Mouse (Mus musculus) left cerebral cortex, adult 18-20 months (tissue): ENCODE measurements at regions not wholly inside any gene's neighbourhood (a gene's known extent, or its start where the extent isn't known, plus 50 kb on each side); places are given as distances from the start of the nearest gene placed in this dataset.

Experiments used
- DNase-seq, 2 experiments: peaks; one replicate each; pipeline ENCODE4 v3.0.0; 2021 to 2022; ENCODE audit warnings: low spot score in 2 of 2, mixed read lengths in 1 of 2

GRCm38 (mm10) chr14:8867641-8868040 lies 201.6 kb upstream of the 4930452B06Rik start:
- DNase-seq: peak; percentile 57 to 77

DNA sequence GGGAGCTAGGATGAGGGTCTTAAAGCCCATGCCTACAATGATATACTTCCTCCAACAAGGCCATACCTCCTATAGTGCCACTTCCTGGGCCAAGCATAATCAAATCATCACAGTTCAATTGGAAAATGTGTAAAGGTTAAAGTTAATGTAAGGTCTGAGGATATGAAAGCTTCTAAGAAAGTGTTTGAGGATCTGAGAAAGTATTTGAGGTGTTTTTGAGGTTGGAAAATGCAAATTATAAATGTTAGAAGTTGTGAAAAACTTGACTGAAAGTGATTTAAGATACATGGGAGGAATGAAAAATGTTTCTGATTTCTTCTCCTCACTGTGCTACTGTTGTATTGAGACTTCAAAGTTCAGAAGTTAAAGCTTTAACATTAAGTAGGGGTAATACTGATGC lies 185.5 kb upstream of the 4930452B06Rik start:
- DNase-seq: no peak

GRCm38 (mm10) chr14:8850208-8850607 lies 184.2 kb upstream of the 4930452B06Rik start:
- no peak for DNase-seq

- no peak for DNase-seq
These were observed 167.5 kb upstream of the 4930452B06Rik start for GRCm38 (mm10) chr14:8833516-8833915.

- peak in 1 of 2 experiments; percentile 1 for DNase-seq
These were observed 134.2 kb upstream of the 4930452B06Rik start for GRCm38 (mm10) chr14:8800217-8800616.

DNA sequence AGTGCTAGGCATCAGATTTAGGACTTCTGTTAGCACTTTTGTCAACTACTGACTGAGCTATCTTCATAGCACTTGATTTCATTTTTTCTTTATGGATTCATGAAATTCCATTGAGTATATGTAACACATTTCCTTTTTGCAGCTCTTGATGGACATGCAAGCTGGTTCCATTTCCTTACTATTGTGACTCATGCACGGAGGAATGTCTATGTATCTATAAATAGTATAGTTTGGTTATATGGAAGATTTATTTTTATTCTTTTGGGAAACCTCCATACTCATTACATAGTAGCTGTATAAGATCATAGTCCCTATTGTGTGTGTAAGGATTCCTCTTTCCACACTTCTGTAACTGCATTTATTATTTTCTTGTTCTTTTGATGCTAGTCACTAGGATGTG lies 123.3 kb upstream of the 4930452B06Rik start:
- DNase-seq: no peak

- no peak for DNase-seq
These were observed 94.5 kb upstream of the 4930452B06Rik start for GRCm38 (mm10) chr14:8760541-8760940.

DNA sequence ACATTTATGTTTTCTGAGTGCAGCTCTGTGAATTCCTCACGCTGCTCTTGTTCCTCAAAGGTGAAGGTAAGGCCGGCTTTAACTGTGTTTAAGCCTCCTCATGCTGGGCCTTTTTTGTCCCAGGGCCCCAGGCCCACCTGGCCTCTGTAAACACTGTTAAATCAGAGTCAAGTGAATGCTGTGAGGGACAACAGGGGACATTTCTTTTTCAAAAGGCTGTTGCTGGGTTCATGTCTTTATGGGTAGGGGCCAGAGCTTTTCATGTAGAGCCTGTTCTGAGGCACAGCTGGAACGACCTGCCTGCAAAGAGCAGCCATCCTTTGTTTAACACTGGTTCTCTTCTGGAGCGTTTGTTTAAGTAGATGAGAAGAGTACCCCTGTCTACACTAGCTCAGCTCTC lies 70.8 kb upstream of the 4930452B06Rik start:
- no peak for DNase-seq

DNA sequence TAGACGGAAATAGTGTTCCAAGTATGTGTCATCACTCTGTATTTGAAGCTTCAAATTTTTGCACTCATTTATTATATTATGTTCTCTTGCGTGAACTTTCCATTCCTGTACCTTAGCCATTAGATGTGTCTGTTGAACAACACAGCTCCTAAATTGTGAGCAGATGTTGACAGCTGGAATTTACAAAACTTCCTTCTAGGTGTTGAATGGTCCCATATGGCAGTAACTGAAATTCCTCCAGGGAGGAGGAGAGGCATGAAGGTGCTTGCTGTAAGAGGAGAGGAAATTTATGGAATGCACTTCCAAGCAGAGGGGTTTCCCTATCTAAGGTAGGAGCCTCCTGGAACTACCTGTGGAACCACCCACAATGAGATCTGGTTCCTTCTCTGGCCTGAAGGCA lies 67.2 kb upstream of the 4930452B06Rik start:
- DNase-seq: no peak

DNA sequence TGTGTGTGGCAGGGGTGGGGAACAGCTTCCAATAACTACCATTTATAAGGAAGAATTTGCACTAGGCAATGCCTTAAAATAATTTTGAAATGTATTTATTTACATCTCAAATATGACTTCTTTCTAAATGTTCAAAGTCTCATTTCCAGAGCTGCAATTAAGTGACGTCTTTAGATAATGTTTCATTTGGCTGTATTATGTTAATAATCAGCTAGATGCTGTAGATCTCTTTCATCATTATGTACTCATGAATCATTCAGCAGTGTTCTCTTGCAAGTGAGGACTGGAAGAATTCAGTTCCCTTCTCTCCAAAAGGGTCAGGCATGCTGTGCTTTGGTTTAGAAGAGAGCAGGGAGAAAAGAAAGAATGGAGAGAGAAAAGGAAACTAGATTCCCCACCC lies 61.3 kb upstream of the 4930452B06Rik start:
- no peak for DNase-seq
